Mouse (Mus musculus): Measurements from ENCODE around the gene Plekhg4.

Gene Plekhg4

DNA sequence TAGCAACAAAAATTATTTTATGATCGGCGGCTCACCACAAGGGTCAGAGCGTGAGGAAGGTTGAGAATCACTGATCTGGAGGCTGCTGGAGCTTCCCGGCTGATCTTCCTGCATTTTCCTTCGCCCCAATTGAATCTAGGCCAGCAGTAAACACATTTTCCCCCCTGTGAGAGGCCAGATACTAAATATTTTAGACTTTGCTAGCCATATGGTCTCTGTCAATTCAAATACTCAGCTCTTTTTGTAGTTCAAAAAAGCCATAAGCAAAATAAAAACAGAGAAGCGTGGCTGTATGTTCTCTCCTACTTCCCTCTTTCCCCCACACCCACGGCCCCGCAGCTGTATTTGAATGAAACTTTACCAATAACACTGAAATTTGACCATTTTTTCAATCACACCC is 30.4 kb downstream of the Plekhg4 start:
- DNase-seq (ENCODE audit: low read depth, low spot score) = no peak

DNA sequence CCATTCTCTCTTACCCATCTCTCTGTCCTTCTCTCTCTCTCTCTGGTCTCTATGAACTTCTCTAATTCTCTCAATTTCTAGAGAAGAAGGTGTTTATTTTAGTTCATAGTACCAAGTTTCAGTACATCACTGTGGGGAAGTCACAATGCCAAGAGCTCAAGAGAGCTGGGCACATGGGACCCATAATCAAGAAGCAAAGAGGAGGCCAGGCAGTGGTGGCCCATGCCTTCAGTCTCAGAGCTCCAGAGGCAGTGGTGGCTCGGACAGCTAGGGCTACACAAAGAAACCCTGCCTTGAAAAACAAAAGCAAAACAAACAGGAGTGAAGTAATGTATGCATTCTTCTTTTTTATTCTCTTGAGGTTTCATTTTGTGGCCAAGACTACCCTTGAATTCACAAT is 31.4 kb downstream of the Plekhg4 start:
- no peak for DNase-seq (ENCODE audit: low read depth, low spot score)

- DNase-seq (ENCODE audit: low read depth, low spot score) = no peak
These were observed 33.3 kb downstream of the Plekhg4 start for GRCm38 (mm10) chr8:105406416-105406815.

DNA sequence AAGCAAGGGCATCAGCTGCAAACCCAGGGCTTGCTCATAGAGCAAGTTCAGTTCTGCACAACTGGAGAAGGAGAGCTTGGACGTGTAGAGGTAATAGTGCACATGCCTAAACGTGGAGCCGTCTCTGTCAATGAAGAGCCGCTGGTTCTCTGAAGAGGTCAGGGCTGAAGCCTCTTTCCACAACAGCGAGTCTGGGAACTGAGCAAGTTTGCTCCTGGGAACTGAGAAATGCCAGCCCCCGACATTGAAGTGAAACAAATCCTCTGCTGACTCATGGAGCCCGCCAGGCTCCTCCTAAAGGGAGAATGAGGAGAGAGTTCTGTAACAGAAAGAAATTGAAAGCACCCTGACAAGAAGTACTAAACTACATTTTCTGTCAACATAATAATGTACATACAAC is 35.3 kb downstream of the Plekhg4 start:
- DNase-seq (ENCODE audit: low read depth, low spot score) = no peak

- no peak for DNase-seq (ENCODE audit: low read depth, low spot score)
These were observed 36.9 kb downstream of the Plekhg4 start for GRCm38 (mm10) chr8:105409947-105410346.

DNA sequence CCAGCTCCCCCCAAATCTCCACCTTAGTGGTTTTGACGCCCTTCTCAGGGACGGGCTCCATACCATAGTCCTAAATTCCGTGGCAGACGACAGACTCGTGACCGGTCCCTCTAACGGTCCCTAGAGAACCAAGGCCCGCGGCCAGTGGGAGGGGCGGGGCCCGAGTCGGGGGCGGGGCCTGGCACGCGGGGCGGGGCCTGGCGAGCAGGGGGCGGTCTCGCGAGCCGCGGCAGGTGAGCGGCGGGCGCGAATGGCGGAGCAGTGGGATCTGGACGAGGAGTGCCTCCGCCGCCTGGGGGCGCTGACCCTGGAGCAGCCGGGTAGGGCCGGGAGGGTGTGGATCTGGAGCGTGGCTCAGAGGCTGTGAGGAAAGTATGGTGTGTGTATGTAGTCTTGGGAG is 40.3 kb downstream of the Plekhg4 start, which contains the start of the genes Kctd19 and Lrrc36:
Gene Kctd19, minus strand, starts transcription at position 112 of the 400 bp plus-strand sequence.
Gene Lrrc36, plus strand, starts transcription at position 181 of the 400 bp plus-strand sequence.
- peak; percentile 14 for DNase-seq (ENCODE audit: low read depth, low spot score)

GRCm38 (mm10) chr8:105418992-105419391 is 45.9 kb downstream of the Plekhg4 start:
- no peak for DNase-seq (ENCODE audit: low read depth, low spot score)

GRCm38 (mm10) chr8:105419800-105420199 is 46.7 kb downstream of the Plekhg4 start:
- DNase-seq (ENCODE audit: low read depth, low spot score) = no peak

DNA sequence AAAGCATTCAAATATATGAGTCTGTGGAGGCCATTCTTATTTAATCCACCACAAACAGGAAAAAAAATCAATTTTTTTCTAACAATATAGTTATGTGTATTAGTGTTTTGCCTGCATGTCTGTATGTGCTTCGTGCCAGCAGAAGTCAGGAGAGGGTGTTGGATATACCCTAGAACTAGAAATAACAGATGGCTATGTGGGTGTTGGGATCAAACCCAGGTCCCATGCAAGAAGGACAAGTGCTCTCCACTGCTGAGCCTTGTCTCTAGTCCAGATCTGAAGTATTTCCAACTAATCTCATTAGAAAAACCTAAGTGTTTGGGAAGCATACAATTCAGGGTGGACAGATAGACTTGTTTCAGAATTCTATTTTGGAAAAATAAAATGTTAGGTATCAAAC is 48.9 kb downstream of the Plekhg4 start:
- no peak for DNase-seq (ENCODE audit: low read depth, low spot score)

DNA sequence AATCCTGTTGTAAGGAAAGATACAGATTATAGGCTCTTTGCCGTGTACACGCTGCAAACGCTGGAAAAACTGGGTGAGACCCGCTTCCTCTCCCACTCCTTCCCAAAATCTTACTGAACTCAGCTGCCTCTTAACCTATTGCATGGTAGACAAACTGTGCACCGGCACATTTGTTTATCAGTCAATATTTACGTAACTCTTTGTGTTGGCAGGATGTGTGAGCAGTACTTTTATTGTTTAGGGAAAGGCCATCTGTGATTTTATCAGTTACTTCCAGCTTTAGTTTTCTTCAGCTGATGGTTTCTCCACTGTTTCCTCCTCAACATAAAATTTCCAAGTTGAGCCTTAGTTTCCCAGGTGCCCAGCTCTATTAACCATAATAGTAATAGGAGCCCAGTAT is 53.8 kb downstream of the Plekhg4 start:
- peak; percentile 12 for DNase-seq (ENCODE audit: low read depth, low spot score)

- no peak for DNase-seq (ENCODE audit: low read depth, low spot score)
These were observed 58.9 kb downstream of the Plekhg4 start for GRCm38 (mm10) chr8:105431743-105432515.

Measured in skeletal muscle tissue, adult 2 months (tissue).